Mouse (Mus musculus) adrenal gland, postnatal 4 days (tissue): ENCODE measurements around the gene Acss1. TPM values are rescaled to one million over a fixed set of nuclear protein-coding genes. Genes with fewer than 3 reads are reported as not detected.

Experiments used
- DNase-seq, 2 experiments: peaks; one replicate each; pipeline ENCODE4 v3.0.0; 2021 to 2022; ENCODE audit warnings: low spot score in 2 of 2, mixed read lengths in 2 of 2
- long read RNA-seq, 2 experiments: library from polyadenylated mRNA; stranded (forward); transcript quantifications; one replicate each; pipeline ENCODE4 v2.0.0; 2021
- total RNA-seq, 2 experiments: library from RNA; stranded (reverse); gene quantifications; 2 replicates each; pipeline ENCODE4 v1.2.3; 2021

Acss1 gene
- 10 to 100 TPM; 10.8 to 17.1 TPM for total RNA-seq
- long read RNA-seq, experiment 1, transcript Acss1-201 (14 exons, 3,618 nt), result major isoform, 8 of 8 reads
- long read RNA-seq, experiment 1, partial matches to known transcripts, result 0 of 8 reads
- long read RNA-seq, experiment 1, other reads (novel, unspliced or antisense), result 0 of 8 reads
- long read RNA-seq, experiment 2, transcript Acss1-201 (14 exons, 3,618 nt), result major isoform, 38 of 48 reads
- long read RNA-seq, experiment 2, partial matches to known transcripts, result 3 of 48 reads
- long read RNA-seq, experiment 2, other reads (novel, unspliced or antisense), result 7 of 48 reads

GRCm38 (mm10) chr2:150667820-150668766 lies at the start of gene Acss1:
Gene Acss1 (minus strand): TSS chr2:150668500.
- peak; percentile 13 to 29 for DNase-seq

- no peak for DNase-seq
Measured at GRCm38 (mm10) chr2:150712167-150712674, 43.9 kb upstream of the Acss1 start.

GRCm38 (mm10) chr2:150691481-150692170 lies 23.3 kb upstream of the Acss1 start:
- no peak for DNase-seq

- no peak for DNase-seq
Measured at GRCm38 (mm10) chr2:150690216-150690615, 21.9 kb upstream of the Acss1 start.

GRCm38 (mm10) chr2:150689223-150689800 lies 21.0 kb upstream of the Acss1 start, which contains the start of gene Vsx1:
Gene Vsx1 (minus strand): TSS chr2:150689360.
- no peak for DNase-seq

GRCm38 (mm10) chr2:150688541-150689186 lies 20.4 kb upstream of the Acss1 start:
- DNase-seq, result no peak

- DNase-seq, result no peak
Measured at GRCm38 (mm10) chr2:150687871-150688540, 19.7 kb upstream of the Acss1 start.

GRCm38 (mm10) chr2:150685389-150685788 lies 17.1 kb upstream of the Acss1 start:
- DNase-seq, result no peak

GRCm38 (mm10) chr2:150684451-150684850 lies 16.2 kb upstream of the Acss1 start:
- no peak for DNase-seq

- no peak for DNase-seq
Measured at GRCm38 (mm10) chr2:150681581-150681980, 13.3 kb upstream of the Acss1 start.

- peak; percentile 39 to 49 for DNase-seq
Measured at GRCm38 (mm10) chr2:150678392-150678791, 10.1 kb upstream of the Acss1 start.

GRCm38 (mm10) chr2:150675525-150675924 lies 7.2 kb upstream of the Acss1 start:
- no peak for DNase-seq

- DNase-seq, result no peak
Measured at GRCm38 (mm10) chr2:150674900-150675299, 6.6 kb upstream of the Acss1 start.

- no peak for DNase-seq
Measured at GRCm38 (mm10) chr2:150673929-150674328, 5.6 kb upstream of the Acss1 start.

- no peak for DNase-seq
Measured at GRCm38 (mm10) chr2:150671609-150672290, 3.5 kb upstream of the Acss1 start.

GRCm38 (mm10) chr2:150670926-150671325 lies 2.6 kb upstream of the Acss1 start:
- DNase-seq, result no peak

GRCm38 (mm10) chr2:150669454-150670045 lies 1.2 kb upstream of the Acss1 start:
- no peak for DNase-seq

- no peak for DNase-seq
Measured at GRCm38 (mm10) chr2:150668956-150669355, 656 bp upstream of the Acss1 start.
